Mouse (Mus musculus): ENCODE results near the gene Tmem30b. TPM values are rescaled to one million over a fixed set of nuclear protein-coding genes. Genes with fewer than 3 reads are reported as not detected.
"Not testable (repeated sequence)": the region's sequence is repeated elsewhere in the genome, so short reads cannot be mapped to it uniquely, and the experiment has no call there.

The Tmem30b gene
- polyA plus RNA-seq, 1 experiment, result 0.14 TPM

- no peak for TF ChIP-seq POLR2A (IDR thresholded peaks at IDR 0.05; ENCODE audit: low read depth, low read length)
- no peak for TF ChIP-seq CTCF (IDR thresholded peaks at IDR 0.05; ENCODE audit: extremely low read depth, insufficient read depth, insufficient read length, insufficient replicate concordance)
- DNase-seq (ENCODE audit: low read depth in 1 of 2, low spot score in 2 of 2), result no peak
- WGBS, result 29% methylated on average over 48 of the region's 48 CpGs
- Histone ChIP-seq H3K27ac (ENCODE audit: insufficient read depth, low read length) (no peak overlapping the region), H3K4me3 (ENCODE audit: extremely low read depth, insufficient read depth, insufficient read length) (peak overlapping the region; percentile 47; the same call in 1 of the 2 replicates), H3K4me1 (ENCODE audit: control insufficient read depth, insufficient read depth, insufficient read length) (peaks cover 11% of the 10 kb centered on the region; the same call in 1 of the 2 replicates), H3K27me3 (ENCODE audit: control insufficient read depth, insufficient read depth, low read length) (peaks cover 17% of the 10 kb centered on the region), H3K36me3 (ENCODE audit: control insufficient read depth, insufficient read depth, low read length) (no peaks in the 10 kb centered on the region)
Observed at GRCm38 (mm10) chr12:73544736-73545671, 1.2 kb downstream of the Tmem30b start.

- peaks cover 17% of the 10 kb centered on the region for H3K27me3 ChIP-seq (ENCODE audit: control insufficient read depth, insufficient read depth, low read length)
- peaks cover 11% of the 10 kb centered on the region; the same call in 1 of the 2 replicates for H3K4me1 ChIP-seq (ENCODE audit: control insufficient read depth, insufficient read depth, insufficient read length)
- DNase-seq (ENCODE audit: low read depth in 1 of 2, low spot score in 2 of 2), result no peak
- WGBS, result 93% methylated on average over 5 of the region's 5 CpGs
- no peaks in the 10 kb centered on the region for H3K36me3 ChIP-seq (ENCODE audit: control insufficient read depth, insufficient read depth, low read length)
- H3K27ac ChIP-seq (ENCODE audit: insufficient read depth, low read length), result no peak overlapping the region
- H3K4me3 ChIP-seq (ENCODE audit: extremely low read depth, insufficient read depth, insufficient read length), result no peak overlapping the region
- TF ChIP-seq POLR2A (IDR thresholded peaks at IDR 0.05; ENCODE audit: low read depth, low read length) (no peak), CTCF (IDR thresholded peaks at IDR 0.05; ENCODE audit: extremely low read depth, insufficient read depth, insufficient read length, insufficient replicate concordance) (no peak)
Observed at GRCm38 (mm10) chr12:73543191-73543590, 3.0 kb downstream of the Tmem30b start.

GRCm38 (mm10) chr12:73540402-73540801 lies 5.8 kb downstream of the Tmem30b start:
- Histone ChIP-seq H3K4me1 (ENCODE audit: control insufficient read depth, insufficient read depth, insufficient read length) (peaks cover 2% of the 10 kb centered on the region; the same call in 1 of the 2 replicates), H3K27me3 (ENCODE audit: control insufficient read depth, insufficient read depth, low read length) (peaks cover 6% of the 10 kb centered on the region), H3K36me3 (ENCODE audit: control insufficient read depth, insufficient read depth, low read length) (no peaks in the 10 kb centered on the region), H3K4me3 (ENCODE audit: extremely low read depth, insufficient read depth, insufficient read length) (no peak overlapping the region), H3K27ac (ENCODE audit: insufficient read depth, low read length) (no peak overlapping the region)
- no peak for TF ChIP-seq POLR2A (IDR thresholded peaks at IDR 0.05; ENCODE audit: low read depth, low read length)
- no peak for TF ChIP-seq CTCF (IDR thresholded peaks at IDR 0.05; ENCODE audit: extremely low read depth, insufficient read depth, insufficient read length, insufficient replicate concordance)
- no peak for DNase-seq (ENCODE audit: low read depth in 1 of 2, low spot score in 2 of 2)
- 88% methylated on average over 2 of the region's 2 CpGs for WGBS

- DNase-seq (ENCODE audit: low read depth in 1 of 2, low spot score in 2 of 2), result no peak
- Histone ChIP-seq H3K4me3 (ENCODE audit: extremely low read depth, insufficient read depth, insufficient read length) (no peak overlapping the region), H3K27ac (ENCODE audit: insufficient read depth, low read length) (no peak overlapping the region), H3K4me1 (ENCODE audit: control insufficient read depth, insufficient read depth, insufficient read length) (no peaks in the 10 kb centered on the region), H3K36me3 (ENCODE audit: control insufficient read depth, insufficient read depth, low read length) (no peaks in the 10 kb centered on the region), H3K27me3 (ENCODE audit: control insufficient read depth, insufficient read depth, low read length) (peaks cover 1% of the 10 kb centered on the region; the same call in 1 of the 2 replicates)
- 66% methylated on average over 2 of the region's 2 CpGs for WGBS
- TF ChIP-seq CTCF (IDR thresholded peaks at IDR 0.05; ENCODE audit: extremely low read depth, insufficient read depth, insufficient read length, insufficient replicate concordance), result no peak
- no peak for TF ChIP-seq POLR2A (IDR thresholded peaks at IDR 0.05; ENCODE audit: low read depth, low read length)
Observed at GRCm38 (mm10) chr12:73539151-73539550, 7.0 kb downstream of the Tmem30b start.

GRCm38 (mm10) chr12:73538139-73538508 lies 8.1 kb downstream of the Tmem30b start:
- H3K36me3 ChIP-seq (ENCODE audit: control insufficient read depth, insufficient read depth, low read length); H3K27ac ChIP-seq (ENCODE audit: insufficient read depth, low read length); DNase-seq (ENCODE audit: low read depth in 1 of 2, low spot score in 2 of 2); H3K27me3 ChIP-seq (ENCODE audit: control insufficient read depth, insufficient read depth, low read length); H3K4me1 ChIP-seq (ENCODE audit: control insufficient read depth, insufficient read depth, insufficient read length); H3K4me3 ChIP-seq (ENCODE audit: extremely low read depth, insufficient read depth, insufficient read length): not testable (repeated sequence)
- WGBS, result 67% methylated on average over 3 of the region's 3 CpGs

GRCm38 (mm10) chr12:73537499-73538138 lies 8.6 kb downstream of the Tmem30b start:
- H3K27me3 ChIP-seq (ENCODE audit: control insufficient read depth, insufficient read depth, low read length), result no peaks in the 10 kb centered on the region
- TF ChIP-seq CTCF (IDR thresholded peaks at IDR 0.05; ENCODE audit: extremely low read depth, insufficient read depth, insufficient read length, insufficient replicate concordance) (no peak), POLR2A (IDR thresholded peaks at IDR 0.05; ENCODE audit: low read depth, low read length) (no peak)
- no peak overlapping the region for H3K27ac ChIP-seq (ENCODE audit: insufficient read depth, low read length)
- no peak for DNase-seq (ENCODE audit: low read depth in 1 of 2, low spot score in 2 of 2)
- no peak overlapping the region for H3K4me3 ChIP-seq (ENCODE audit: extremely low read depth, insufficient read depth, insufficient read length)
- WGBS, result 57% methylated on average over 17 of the region's 17 CpGs
- no peaks in the 10 kb centered on the region for H3K4me1 ChIP-seq (ENCODE audit: control insufficient read depth, insufficient read depth, insufficient read length)
- H3K36me3 ChIP-seq (ENCODE audit: control insufficient read depth, insufficient read depth, low read length), result no peaks in the 10 kb centered on the region
